Mouse (Mus musculus): ENCODE data around the gene Rbms3. TPM values are rescaled to one million over a fixed set of nuclear protein-coding genes. Genes with fewer than 3 reads are reported as not detected.

Gene Rbms3
- polyA plus RNA-seq, 1 experiment from 2014 or later = 90.2 TPM

- no peak for ATAC-seq (ENCODE audit: insufficient number of reproducible peaks, insufficient read depth, low FRiP score, low read depth)
- Histone ChIP-seq H3K36me3 (ENCODE audit: control insufficient read depth, insufficient read depth, low read length) (no peaks in the 10 kb centered on the region), H3K27me3 (ENCODE audit: control insufficient read depth, insufficient read depth, low read length) (no peaks in the 10 kb centered on the region), H3K4me1 (ENCODE audit: control insufficient read depth, insufficient read depth, low read length) (no peaks in the 10 kb centered on the region), H3K4me2 (replicated peaks; ENCODE audit: low read depth, low read length) (no peak overlapping the region), H3K4me3 (ENCODE audit: low read depth, low read length) (no peak overlapping the region), H3K9ac (replicated peaks; ENCODE audit: low read depth, low read length) (no peak overlapping the region), H3K27ac (ENCODE audit: low read length) (no peak overlapping the region), H3K9me3 (ENCODE audit: control insufficient read depth, low read depth, low read length) (no peaks in the 10 kb centered on the region)
- WGBS = 80% methylated on average over 3 of the region's 3 CpGs
Measured at GRCm38 (mm10) chr9:116922561-116922960, 707.2 kb downstream of the Rbms3 start.

- H3K4me3 ChIP-seq (ENCODE audit: low read depth, low read length) = no peak overlapping the region
- no peaks in the 10 kb centered on the region for H3K9me3 ChIP-seq (ENCODE audit: control insufficient read depth, low read depth, low read length)
- H3K4me2 ChIP-seq (replicated peaks; ENCODE audit: low read depth, low read length) = no peak overlapping the region
- peak overlapping the region; percentile 21; the same call in 1 of the 2 replicates for H3K27ac ChIP-seq (ENCODE audit: low read length)
- whole genome bisulfite sequencing = 41% methylated on average over 12 of the region's 12 CpGs
- H3K36me3 ChIP-seq (ENCODE audit: control insufficient read depth, insufficient read depth, low read length) = no peaks in the 10 kb centered on the region
- no peak overlapping the region for H3K9ac ChIP-seq (replicated peaks; ENCODE audit: low read depth, low read length)
- no peaks in the 10 kb centered on the region for H3K4me1 ChIP-seq (ENCODE audit: control insufficient read depth, insufficient read depth, low read length)
- ATAC-seq (ENCODE audit: insufficient number of reproducible peaks, insufficient read depth, low FRiP score, low read depth) = 0 out of 2 replicates have a peak, but pooled peaks have one; percentile 14
- no peaks in the 10 kb centered on the region for H3K27me3 ChIP-seq (ENCODE audit: control insufficient read depth, insufficient read depth, low read length)
Measured at GRCm38 (mm10) chr9:116919441-116920019, 710.2 kb downstream of the Rbms3 start.

- no peak overlapping the region for H3K9ac ChIP-seq (replicated peaks; ENCODE audit: low read depth, low read length)
- H3K27ac ChIP-seq (ENCODE audit: low read length) = no peak overlapping the region
- peaks cover 5% of the 10 kb centered on the region; the same call in 1 of the 2 replicates for H3K4me1 ChIP-seq (ENCODE audit: control insufficient read depth, insufficient read depth, low read length)
- H3K27me3 ChIP-seq (ENCODE audit: control insufficient read depth, insufficient read depth, low read length) = no peaks in the 10 kb centered on the region
- H3K9me3 ChIP-seq (ENCODE audit: control insufficient read depth, low read depth, low read length) = no peaks in the 10 kb centered on the region
- no peak overlapping the region for H3K4me2 ChIP-seq (replicated peaks; ENCODE audit: low read depth, low read length)
- no peaks in the 10 kb centered on the region for H3K36me3 ChIP-seq (ENCODE audit: control insufficient read depth, insufficient read depth, low read length)
- 40% methylated on average over 3 of the region's 3 CpGs for WGBS
- H3K4me3 ChIP-seq (ENCODE audit: low read depth, low read length) = no peak overlapping the region
- no peak for ATAC-seq (ENCODE audit: insufficient number of reproducible peaks, insufficient read depth, low FRiP score, low read depth)
Measured at GRCm38 (mm10) chr9:116912493-116912847, 717.2 kb downstream of the Rbms3 start.

GRCm38 (mm10) chr9:116911781-116912492 lies 717.8 kb downstream of the Rbms3 start:
- H3K4me1 ChIP-seq (ENCODE audit: control insufficient read depth, insufficient read depth, low read length) = peaks cover 5% of the 10 kb centered on the region; the same call in 1 of the 2 replicates
- no peak for ATAC-seq (ENCODE audit: insufficient number of reproducible peaks, insufficient read depth, low FRiP score, low read depth)
- H3K9ac ChIP-seq (replicated peaks; ENCODE audit: low read depth, low read length) = no peak overlapping the region
- H3K4me2 ChIP-seq (replicated peaks; ENCODE audit: low read depth, low read length) = no peak overlapping the region
- no peak overlapping the region for H3K4me3 ChIP-seq (ENCODE audit: low read depth, low read length)
- no peak overlapping the region; the same call in 1 of the 2 replicates for H3K27ac ChIP-seq (ENCODE audit: low read length)
- H3K9me3 ChIP-seq (ENCODE audit: control insufficient read depth, low read depth, low read length) = no peaks in the 10 kb centered on the region
- 41% methylated on average over 2 of the region's 2 CpGs for WGBS
- no peaks in the 10 kb centered on the region for H3K27me3 ChIP-seq (ENCODE audit: control insufficient read depth, insufficient read depth, low read length)
- H3K36me3 ChIP-seq (ENCODE audit: control insufficient read depth, insufficient read depth, low read length) = no peaks in the 10 kb centered on the region

GRCm38 (mm10) chr9:116909511-116909910 lies 720.2 kb downstream of the Rbms3 start:
- H3K9ac ChIP-seq (replicated peaks; ENCODE audit: low read depth, low read length) = no peak overlapping the region
- H3K4me3 ChIP-seq (ENCODE audit: low read depth, low read length) = no peak overlapping the region
- H3K4me1 ChIP-seq (ENCODE audit: control insufficient read depth, insufficient read depth, low read length) = peaks cover 5% of the 10 kb centered on the region; the same call in 1 of the 2 replicates
- WGBS = 70% methylated on average over 4 of the region's 4 CpGs
- H3K36me3 ChIP-seq (ENCODE audit: control insufficient read depth, insufficient read depth, low read length) = no peaks in the 10 kb centered on the region
- no peak overlapping the region for H3K4me2 ChIP-seq (replicated peaks; ENCODE audit: low read depth, low read length)
- no peak overlapping the region for H3K27ac ChIP-seq (ENCODE audit: low read length)
- no peaks in the 10 kb centered on the region for H3K9me3 ChIP-seq (ENCODE audit: control insufficient read depth, low read depth, low read length)
- no peak for ATAC-seq (ENCODE audit: insufficient number of reproducible peaks, insufficient read depth, low FRiP score, low read depth)
- no peaks in the 10 kb centered on the region for H3K27me3 ChIP-seq (ENCODE audit: control insufficient read depth, insufficient read depth, low read length)

- no peak overlapping the region for H3K27ac ChIP-seq (ENCODE audit: low read length)
- no peaks in the 10 kb centered on the region for H3K36me3 ChIP-seq (ENCODE audit: control insufficient read depth, insufficient read depth, low read length)
- 65% methylated on average over 4 of the region's 4 CpGs for WGBS
- H3K9ac ChIP-seq (replicated peaks; ENCODE audit: low read depth, low read length) = no peak overlapping the region
- H3K4me1 ChIP-seq (ENCODE audit: control insufficient read depth, insufficient read depth, low read length) = peaks cover 4% of the 10 kb centered on the region; the same call in 1 of the 2 replicates
- no peaks in the 10 kb centered on the region for H3K27me3 ChIP-seq (ENCODE audit: control insufficient read depth, insufficient read depth, low read length)
- H3K4me3 ChIP-seq (ENCODE audit: low read depth, low read length) = no peak overlapping the region
- no peak overlapping the region for H3K4me2 ChIP-seq (replicated peaks; ENCODE audit: low read depth, low read length)
- no peak for ATAC-seq (ENCODE audit: insufficient number of reproducible peaks, insufficient read depth, low FRiP score, low read depth)
- no peaks in the 10 kb centered on the region for H3K9me3 ChIP-seq (ENCODE audit: control insufficient read depth, low read depth, low read length)
Measured at GRCm38 (mm10) chr9:116906955-116907354, 722.8 kb downstream of the Rbms3 start.

- Histone ChIP-seq H3K9ac (replicated peaks; ENCODE audit: low read depth, low read length) (no peak overlapping the region), H3K4me2 (replicated peaks; ENCODE audit: low read depth, low read length) (no peak overlapping the region), H3K27ac (ENCODE audit: low read length) (no peak overlapping the region), H3K27me3 (ENCODE audit: control insufficient read depth, insufficient read depth, low read length) (no peaks in the 10 kb centered on the region), H3K4me3 (ENCODE audit: low read depth, low read length) (no peak overlapping the region), H3K4me1 (ENCODE audit: control insufficient read depth, insufficient read depth, low read length) (no peaks in the 10 kb centered on the region), H3K9me3 (ENCODE audit: control insufficient read depth, low read depth, low read length) (no peaks in the 10 kb centered on the region), H3K36me3 (ENCODE audit: control insufficient read depth, insufficient read depth, low read length) (no peaks in the 10 kb centered on the region)
- ATAC-seq (ENCODE audit: insufficient number of reproducible peaks, insufficient read depth, low FRiP score, low read depth) = no peak
- 81% methylated on average over 2 of the region's 2 CpGs for WGBS
Measured at GRCm38 (mm10) chr9:116905646-116906045, 724.1 kb downstream of the Rbms3 start.

- ATAC-seq (ENCODE audit: insufficient number of reproducible peaks, insufficient read depth, low FRiP score, low read depth) = no peak
- Histone ChIP-seq H3K36me3 (ENCODE audit: control insufficient read depth, insufficient read depth, low read length) (no peaks in the 10 kb centered on the region), H3K27me3 (ENCODE audit: control insufficient read depth, insufficient read depth, low read length) (no peaks in the 10 kb centered on the region), H3K9ac (replicated peaks; ENCODE audit: low read depth, low read length) (no peak overlapping the region), H3K27ac (ENCODE audit: low read length) (peak overlapping the region; percentile 10; the same call in 1 of the 2 replicates), H3K4me3 (ENCODE audit: low read depth, low read length) (no peak overlapping the region), H3K9me3 (ENCODE audit: control insufficient read depth, low read depth, low read length) (no peaks in the 10 kb centered on the region), H3K4me2 (replicated peaks; ENCODE audit: low read depth, low read length) (no peak overlapping the region), H3K4me1 (ENCODE audit: control insufficient read depth, insufficient read depth, low read length) (no peaks in the 10 kb centered on the region)
- WGBS = 38% methylated on average over 11 of the region's 11 CpGs
Measured at GRCm38 (mm10) chr9:116903304-116903993, 726.3 kb downstream of the Rbms3 start.
